Mouse (Mus musculus) stomach, embryonic 16.5 days (tissue): ENCODE data around the gene Sec61a1. TPM values are rescaled to one million over a fixed set of nuclear protein-coding genes. Genes with fewer than 3 reads are reported as not detected.
A peak's percentile ranks its signal among the peaks of the same experiment; 100 is the strongest.

Experiments
- ATAC-seq: fragments of 200-750 bp; cut with Nextera tagmentation; 2 replicates; pipeline ENCODE4 v1.8.0; 2017; ENCODE audit warnings: moderate number of reproducible peaks, moderate TSS enrichment; ENCODE audit not compliant: insufficient read depth, low FRiP score
- H3K27ac ChIP-seq: fragments of 300-500 bp; sonication (generic); 2 replicates; pipeline ENCODE4 v1.5.1; 2014; ENCODE audit warnings: low read length
- H3K27me3 ChIP-seq: fragments of 300-500 bp; sonication (generic); 2 replicates; pipeline ENCODE4 v1.6.1; 2014; ENCODE audit warnings: low read length, control low read depth, mixed read lengths; ENCODE audit not compliant: control insufficient read depth, insufficient read depth
- H3K36me3 ChIP-seq: fragments of 300-500 bp; sonication (generic); 2 replicates; pipeline ENCODE4 v1.6.1; 2014; ENCODE audit warnings: low read length; ENCODE audit not compliant: control insufficient read depth, insufficient read depth
- H3K4me1 ChIP-seq: fragments of 300-500 bp; sonication (generic); 2 replicates; pipeline ENCODE4 v1.6.1; 2014; ENCODE audit warnings: low read length, control low read depth, mixed read lengths; ENCODE audit not compliant: control insufficient read depth, insufficient read depth
- H3K4me2 ChIP-seq: fragments of 300-500 bp; sonication (generic); 2 replicates; pipeline ENCODE4 v1.6.1; 2014; ENCODE audit warnings: low read depth, low read length, mixed read lengths
- H3K4me3 ChIP-seq: fragments of 300-500 bp; sonication (generic); replicated peaks from 2 replicates; pipeline ENCODE4 v1.5.1; 2014; ENCODE audit warnings: mild to moderate bottlenecking, low read length
- H3K9ac ChIP-seq: fragments of 300-500 bp; sonication (generic); 2 replicates; pipeline ENCODE4 v1.6.1; 2014; ENCODE audit warnings: low read length
- H3K9me3 ChIP-seq: fragments of 300-500 bp; sonication (generic); replicated peaks from 2 replicates; pipeline ENCODE4 v1.6.1; 2016; ENCODE audit warnings: low read length, control low read depth; ENCODE audit not compliant: control insufficient read depth
- WGBS: fragments of 180-500 bp; shearing (Covaris S2); extraction: QIAGEN DNeasy Blood & Tissue Kit; methylation state at CpG from one replicate; pipeline ENCODE4 v1.1.7; 2014; 5-methylcytosine and 5-hydroxymethylcytosine counted together
- polyA plus RNA-seq: library from polyadenylated mRNA; unstranded; fragments of >200 nt; fragmentation: Nextera tagmentation; extraction: Ambion mirVana; gene quantifications from 2 replicates; pipeline ENCODE4 v1.2.1, GENCODE M21; 2015

Sec61a1 gene
- polyA plus RNA-seq, 1 experiment from 2014 or later = 283 TPM

GRCm38 (mm10) chr6:88522606-88523005 lies 3.9 kb upstream of the Sec61a1 start:
- H3K36me3 ChIP-seq = no peaks in the 10 kb centered on the region
- WGBS = 59% methylated on average over 3 of the region's 3 CpGs
- H3K27ac ChIP-seq = no peak overlapping the region
- no peaks in the 10 kb centered on the region for H3K27me3 ChIP-seq
- no peaks in the 10 kb centered on the region for H3K9me3 ChIP-seq
- peaks cover 5% of the 10 kb centered on the region for H3K4me1 ChIP-seq
- no peak for ATAC-seq
- no peak overlapping the region for H3K9ac ChIP-seq
- no peak overlapping the region for H3K4me2 ChIP-seq
- no peak overlapping the region for H3K4me3 ChIP-seq

- Histone ChIP-seq H3K27me3 (no peaks in the 10 kb centered on the region), H3K4me1 (peaks cover 11% of the 10 kb centered on the region), H3K9ac (no peak overlapping the region), H3K4me2 (no peak overlapping the region), H3K4me3 (no peak overlapping the region), H3K36me3 (no peaks in the 10 kb centered on the region), H3K27ac (no peak overlapping the region), H3K9me3 (no peaks in the 10 kb centered on the region)
- 86% methylated on average over 7 of the region's 7 CpGs for WGBS
- no peak for ATAC-seq
Observed at GRCm38 (mm10) chr6:88521821-88522220, 3.1 kb upstream of the Sec61a1 start.

GRCm38 (mm10) chr6:88517701-88518403 lies 853 bp downstream of the Sec61a1 start:
- Histone ChIP-seq H3K4me3 (peak overlapping the region; percentile 87), H3K36me3 (no peaks in the 10 kb centered on the region; the same call in 1 of the 2 replicates), H3K9ac (peak overlapping the region; percentile 94), H3K27ac (peak overlapping the region; percentile 88), H3K4me2 (peak overlapping the region; percentile 58), H3K27me3 (no peaks in the 10 kb centered on the region), H3K4me1 (peaks cover 15% of the 10 kb centered on the region), H3K9me3 (no peaks in the 10 kb centered on the region)
- ATAC-seq = no peak
- 7% methylated on average over 18 of the region's 18 CpGs for WGBS

GRCm38 (mm10) chr6:88516667-88517066 lies 2.0 kb downstream of the Sec61a1 start:
- H3K27me3 ChIP-seq = no peaks in the 10 kb centered on the region
- peaks cover 15% of the 10 kb centered on the region for H3K4me1 ChIP-seq
- no peaks in the 10 kb centered on the region for H3K9me3 ChIP-seq
- H3K36me3 ChIP-seq = peaks cover 6% of the 10 kb centered on the region
- 62% methylated on average over 5 of the region's 5 CpGs for WGBS
- peak overlapping the region; percentile 64 for H3K9ac ChIP-seq
- peak overlapping the region; percentile 87 for H3K4me3 ChIP-seq
- no peak for ATAC-seq
- H3K27ac ChIP-seq = no peak overlapping the region
- H3K4me2 ChIP-seq = peak overlapping the region; percentile 58

GRCm38 (mm10) chr6:88515971-88516370 lies 2.7 kb downstream of the Sec61a1 start:
- 86% methylated on average over 8 of the region's 8 CpGs for WGBS
- no peak overlapping the region for H3K4me2 ChIP-seq
- no peak overlapping the region for H3K9ac ChIP-seq
- no peaks in the 10 kb centered on the region for H3K27me3 ChIP-seq
- H3K4me1 ChIP-seq = peaks cover 15% of the 10 kb centered on the region
- H3K27ac ChIP-seq = no peak overlapping the region
- no peak for ATAC-seq
- H3K36me3 ChIP-seq = peaks cover 12% of the 10 kb centered on the region
- H3K4me3 ChIP-seq = no peak overlapping the region
- H3K9me3 ChIP-seq = no peaks in the 10 kb centered on the region

GRCm38 (mm10) chr6:88514546-88514945 lies 4.2 kb downstream of the Sec61a1 start:
- WGBS = 78% methylated on average over 4 of the region's 4 CpGs

GRCm38 (mm10) chr6:88513984-88514383 lies 4.7 kb downstream of the Sec61a1 start:
- H3K4me1 ChIP-seq = peaks cover 10% of the 10 kb centered on the region
- no peak for ATAC-seq
- peaks cover 31% of the 10 kb centered on the region for H3K36me3 ChIP-seq
- no peak overlapping the region for H3K4me3 ChIP-seq
- WGBS = 91% methylated on average over 8 of the region's 8 CpGs
- H3K4me2 ChIP-seq = no peak overlapping the region
- no peaks in the 10 kb centered on the region for H3K9me3 ChIP-seq
- H3K27ac ChIP-seq = no peak overlapping the region
- H3K27me3 ChIP-seq = no peaks in the 10 kb centered on the region
- H3K9ac ChIP-seq = no peak overlapping the region

More at GRCm38 (mm10) chr6:88514546-88514945, 4.2 kb downstream of the Sec61a1 start:
- Histone ChIP-seq H3K4me1 (peaks cover 12% of the 10 kb centered on the region), H3K4me2 (no peak overlapping the region), H3K4me3 (no peak overlapping the region), H3K27ac (no peak overlapping the region), H3K9me3 (no peaks in the 10 kb centered on the region), H3K27me3 (no peaks in the 10 kb centered on the region), H3K36me3 (peaks cover 27% of the 10 kb centered on the region), H3K9ac (no peak overlapping the region)
- ATAC-seq = no peak

- 85% methylated on average over 4 of the region's 4 CpGs for WGBS
Observed at GRCm38 (mm10) chr6:88503044-88503443, 15.7 kb downstream of the Sec61a1 start.

GRCm38 (mm10) chr6:88502030-88502970 lies 16.4 kb downstream of the Sec61a1 start:
- Histone ChIP-seq H3K36me3 (peaks cover 47% of the 10 kb centered on the region), H3K4me2 (no peak overlapping the region), H3K9me3 (no peaks in the 10 kb centered on the region), H3K27me3 (no peaks in the 10 kb centered on the region), H3K4me1 (peaks cover 6% of the 10 kb centered on the region; the same call in 1 of the 2 replicates), H3K9ac (no peak overlapping the region), H3K4me3 (no peak overlapping the region), H3K27ac (no peak overlapping the region)
- WGBS = 67% methylated on average over 13 of the region's 13 CpGs
- no peak for ATAC-seq

More at GRCm38 (mm10) chr6:88503044-88503443, 15.7 kb downstream of the Sec61a1 start:
- no peak overlapping the region for H3K27ac ChIP-seq
- H3K4me3 ChIP-seq = no peak overlapping the region
- no peak overlapping the region for H3K9ac ChIP-seq
- peaks cover 6% of the 10 kb centered on the region; the same call in 1 of the 2 replicates for H3K4me1 ChIP-seq
- no peaks in the 10 kb centered on the region for H3K9me3 ChIP-seq
- ATAC-seq = no peak; the same call in 1 of the 2 replicates
- no peak overlapping the region for H3K4me2 ChIP-seq
- no peaks in the 10 kb centered on the region for H3K27me3 ChIP-seq
- H3K36me3 ChIP-seq = peaks cover 43% of the 10 kb centered on the region
